Comparison of ENCODE assay signal across 8 mouse cellular contexts in the genomic region with DNA sequence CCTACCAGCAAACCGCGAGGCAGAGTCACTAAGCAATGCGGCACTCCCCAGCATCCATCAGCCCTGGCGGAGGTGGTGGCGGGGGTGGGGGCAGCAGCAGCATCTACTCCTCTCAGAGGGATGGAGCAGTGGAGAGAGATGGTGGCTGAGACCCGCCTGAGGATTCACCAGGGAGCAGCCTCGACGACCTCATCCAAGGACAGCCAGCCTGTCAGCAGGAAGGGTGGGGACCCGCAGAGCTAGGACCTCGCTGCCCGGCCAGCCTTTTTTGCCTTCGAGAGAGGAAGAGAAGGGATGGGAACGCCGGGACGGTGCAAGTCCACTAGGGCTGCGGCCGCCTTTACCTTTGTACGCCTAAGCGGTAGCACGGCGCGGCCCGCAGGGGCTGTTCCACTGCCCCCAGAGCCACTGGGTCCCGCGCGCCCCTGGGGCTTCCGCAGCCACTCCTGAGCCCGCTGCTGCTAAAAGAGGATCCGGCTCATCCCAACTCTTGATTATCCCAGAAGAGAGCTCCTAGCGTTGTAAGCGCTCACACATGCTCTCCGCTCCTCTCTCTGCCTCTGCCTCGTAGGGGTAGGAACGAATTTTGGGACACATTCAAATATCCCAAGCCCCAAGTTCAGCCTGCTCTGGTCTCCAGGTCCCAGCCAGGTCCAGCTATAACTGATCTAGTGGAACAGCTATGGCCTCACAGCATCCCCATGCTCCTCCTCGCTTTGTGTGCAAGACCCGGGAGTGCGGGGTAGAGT. TPM values are rescaled to one million over a fixed set of nuclear protein-coding genes. Genes with fewer than 3 reads are reported as not detected.
DNase-seq lines count a peak whose midpoint lies in the region; ATAC-seq lines count a peak whose summit lies in the region.
"Had no signal": no experiment of that assay in that cellular context is flagged by ENCODE, and none has a peak within 500 bp of the region (broad histone marks: within the 10 kb centered on the region; RNA-seq: fewer than 3 reads in every experiment).

TSS of gene Clvs2 (minus strand) at position 639 of the 749 bp plus-strand sequence.

- WGBS in midbrain, embryonic 13.5 days = under 1% methylated on average over 37 of the region's 37 CpGs

- DNase-seq in ovary, postnatal 14 days (ENCODE audit: low spot score) = peak; percentile 4
- DNase-seq in ovary, postnatal 36 days (ENCODE audit: low spot score) = no peak
- DNase-seq in cerebellum, postnatal 4 days (ENCODE audit: low spot score in 2 of 2) = peak; percentile 49 to 61
- peak; percentile 79 to 91 for DNase-seq in frontal cortex, adult 2 months (ENCODE audit: extremely low spot score in 1 of 2, low spot score in 1 of 2)
- peak; percentile 61 for DNase-seq in layer of hippocampus, adult 9-10 months (ENCODE audit: low spot score)
- peak; percentile 16 for DNase-seq in testis, postnatal 14 days (ENCODE audit: low spot score)

- H3K4me1 ChIP-seq in midbrain, embryonic 13.5 days (replicated peaks) = peaks cover 21% of the 10 kb centered on the region

- ATAC-seq in midbrain, embryonic 13.5 days = peak; percentile 95

- no peaks in the 10 kb centered on the region for H3K27me3 ChIP-seq in midbrain, embryonic 13.5 days

- H3K36me3 ChIP-seq in midbrain, embryonic 13.5 days = no peaks in the 10 kb centered on the region

- H3K4me2 ChIP-seq in midbrain, embryonic 13.5 days (replicated peaks) = peak within 1 kb of the TSS; percentile 80

- H3K9ac ChIP-seq in midbrain, embryonic 13.5 days (replicated peaks) = peak within 1 kb of the TSS; percentile 87

- no peaks in the 10 kb centered on the region for H3K9me3 ChIP-seq in midbrain, embryonic 13.5 days

- H3K27ac ChIP-seq in midbrain, embryonic 13.5 days = peak within 1 kb of the TSS; percentile 87

- H3K4me3 ChIP-seq in midbrain, embryonic 13.5 days (replicated peaks) = peak within 1 kb of the TSS; percentile 65

RNA-seq across cellular contexts. Expression of gene Clvs2, which starts in this region (rescaled TPM):
- 35.8 and 37.8 TPM in 2 replicates for polyA plus RNA-seq in frontal cortex, adult 2 months (2012; rRNA removed)
- polyA plus RNA-seq in midbrain, embryonic 13.5 days (2015; fragmentation: Nextera tagmentation; extraction: Ambion mirVana) = 14.9 and 15.1 TPM in 2 replicates
- polyA plus RNA-seq: small intestine, adult 2 months had no signal
